In the genomic region with DNA sequence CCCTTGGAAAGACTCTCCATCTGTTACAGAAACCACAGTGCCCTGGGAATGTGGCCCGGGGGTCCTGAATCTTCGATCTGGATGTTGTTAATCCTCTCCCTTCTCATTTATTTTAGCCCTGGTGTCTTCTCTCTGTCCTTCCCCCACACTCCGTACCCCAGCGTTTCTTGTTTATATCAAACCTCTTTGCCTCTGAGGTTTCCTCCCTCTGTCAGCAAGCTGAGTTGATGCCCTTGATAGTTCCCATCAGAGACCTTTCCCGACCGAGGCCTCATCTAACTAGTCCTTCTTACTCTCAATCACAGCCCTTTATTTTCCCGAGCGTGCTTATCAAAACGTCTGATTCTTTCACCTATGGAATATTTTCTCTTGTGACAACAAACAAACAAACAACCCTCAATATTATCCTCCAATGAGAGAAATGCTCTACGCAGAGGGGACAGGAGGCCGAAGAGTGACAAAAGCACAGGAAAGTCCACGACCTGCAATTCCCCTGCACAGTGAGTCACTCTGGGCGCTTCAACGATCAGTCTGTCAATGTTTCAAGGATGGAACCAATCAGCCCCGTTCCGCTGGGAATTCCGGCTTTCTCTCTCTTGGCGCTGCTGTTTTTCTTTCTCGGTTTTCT, we compare ENCODE assay signal across 8 mouse cellular contexts. TPM values are rescaled to one million over a fixed set of nuclear protein-coding genes. Genes with fewer than 3 reads are reported as not detected.
DNase-seq lines count a peak whose midpoint lies in the region; ATAC-seq and TF ChIP-seq lines count a peak whose summit lies in the region.

No protein-coding gene starts in this region.

- H3K79me2 ChIP-seq in CH12.LX (replicated peaks; ENCODE audit: control insufficient read depth, extremely low read depth, insufficient read depth, poor library complexity, severe bottlenecking): no peaks in the 10 kb centered on the region; the same call in none of the 2 replicates

- intact Hi-C loops in left cerebral cortex, postnatal 10 days (cut with DNase I): no loop called here
- intact Hi-C loops in gastrocnemius, postnatal 14 days (cut with DNase I; ENCODE audit: low total_unique reads): no loop called here

- H3K9ac ChIP-seq in CH12.LX (ENCODE audit: insufficient read depth, low read depth): peak overlapping the region; percentile 92
- H3K9ac ChIP-seq in forebrain, embryonic 13.5 days: peak overlapping the region; percentile 74
- peak overlapping the region; percentile 89 for H3K9ac ChIP-seq in liver, embryonic 14.5 days (replicated peaks)

- TF ChIP-seq POLR2A in CH12.LX (IDR thresholded peaks at IDR 0.05; ENCODE audit: low read depth, low read length): no peak

- ATAC-seq in forebrain, embryonic 13.5 days: peak; percentile 12
- ATAC-seq in liver, embryonic 14.5 days (ENCODE audit: insufficient read depth): no peak

- H3K9me3 ChIP-seq in CH12.LX (replicated peaks; ENCODE audit: low read length): no peaks in the 10 kb centered on the region
- no peaks in the 10 kb centered on the region for H3K9me3 ChIP-seq in forebrain, embryonic 13.5 days (replicated peaks)
- no peaks in the 10 kb centered on the region for H3K9me3 ChIP-seq in liver, embryonic 14.5 days (ENCODE audit: control insufficient read depth, low read length)

- peaks cover 0 to 16% of the 10 kb centered on the region in 2 experiments for H3K36me3 ChIP-seq in CH12.LX (replicated peaks in 1 of 2; ENCODE audit: control insufficient read depth in 1 of 2, insufficient read depth in 1 of 2, low read length in 1 of 2)
- peaks cover 7% of the 10 kb centered on the region; the same call in 1 of the 2 replicates for H3K36me3 ChIP-seq in forebrain, embryonic 13.5 days (ENCODE audit: poor library complexity, severe bottlenecking)
- no peaks in the 10 kb centered on the region for H3K36me3 ChIP-seq in liver, embryonic 14.5 days (replicated peaks; ENCODE audit: control insufficient read depth, insufficient read depth, low read depth)

- WGBS in forebrain, embryonic 13.5 days: 1% methylated on average over 19 of the region's 19 CpGs
- WGBS in liver, embryonic 14.5 days (ENCODE audit: insufficient replicate concordance): 2% methylated on average over 19 of the region's 19 CpGs

- 0 out of 2 replicates have a peak, but pooled peaks have one; percentile 22 for TF ChIP-seq EP300 in CH12.LX (IDR thresholded peaks at IDR 0.05; ENCODE audit: low read length)
- no peak for TF ChIP-seq EP300 in liver, embryonic 14.5 days (IDR thresholded peaks at IDR 0.05; ENCODE audit: low read depth)

- DNase-seq in heart, adult 11 months: peak; percentile 90
- DNase-seq in heart, adult 18-20 months: no peak
- no peak for DNase-seq in CH12.LX (ENCODE audit: extremely low read depth)
- no peak for DNase-seq in liver, embryonic 14.5 days (ENCODE audit: low read depth in 3 of 3, low spot score in 3 of 3)
- no peak for DNase-seq in left cerebral cortex, postnatal 10 days (ENCODE audit: extremely low spot score in 1 of 2, low spot score in 2 of 2)
- no peak for DNase-seq in adrenal gland, postnatal 14 days
- DNase-seq in gastrocnemius, postnatal 14 days: no peak

- H3K4me1 ChIP-seq in CH12.LX (ENCODE audit: control insufficient read depth in 1 of 2, insufficient read depth in 2 of 2): peaks cover 0 to 31% of the 10 kb centered on the region in 2 experiments; a peak in 2 of 4 replicates
- H3K4me1 ChIP-seq in forebrain, embryonic 13.5 days: peaks cover 36% of the 10 kb centered on the region
- peaks cover 7 to 17% of the 10 kb centered on the region in 2 experiments for H3K4me1 ChIP-seq in liver, embryonic 14.5 days (replicated peaks; ENCODE audit: control insufficient read depth in 2 of 2, insufficient read depth in 2 of 2, low read length in 1 of 2)

- no peak for TF ChIP-seq CTCF in CH12.LX (conservative IDR thresholded peaks at IDR 0.05 in 1 of 2, IDR thresholded peaks at IDR 0.05 in 1 of 2; ENCODE audit: low read depth in 2 of 2, low read length in 2 of 2)
- TF ChIP-seq CTCF in liver, embryonic 14.5 days (IDR thresholded peaks at IDR 0.05; ENCODE audit: low read depth): no peak

- H3K4me3 ChIP-seq in CH12.LX (replicated peaks in 1 of 3; ENCODE audit: low read depth in 2 of 3, low read length in 2 of 3, poor library complexity in 1 of 3): peak overlapping the region; percentile 71 to 87 (median 79)
- peak overlapping the region; percentile 87 for H3K4me3 ChIP-seq in forebrain, embryonic 13.5 days
- H3K4me3 ChIP-seq in liver, embryonic 14.5 days (ENCODE audit: insufficient read depth in 1 of 2, low read depth in 2 of 2, low read length in 2 of 2): peak overlapping the region; percentile 77 to 88

- no peak overlapping the region for H3K27ac ChIP-seq in CH12.LX (ENCODE audit: insufficient read depth, low read depth)
- H3K27ac ChIP-seq in forebrain, embryonic 13.5 days: peak overlapping the region; percentile 90
- H3K27ac ChIP-seq in liver, embryonic 14.5 days: peak overlapping the region; percentile 88

- H3K27me3 ChIP-seq in CH12.LX (replicated peaks): peaks cover 3% of the 10 kb centered on the region
- no peaks in the 10 kb centered on the region for H3K27me3 ChIP-seq in forebrain, embryonic 13.5 days
- H3K27me3 ChIP-seq in liver, embryonic 14.5 days (ENCODE audit: control insufficient read depth, insufficient read depth, low read length): no peaks in the 10 kb centered on the region

- H3K4me2 ChIP-seq in CH12.LX (ENCODE audit: insufficient read depth, low read depth, poor library complexity, severe bottlenecking): peak overlapping the region; percentile 96
- H3K4me2 ChIP-seq in forebrain, embryonic 13.5 days: peak overlapping the region; percentile 93
- H3K4me2 ChIP-seq in liver, embryonic 14.5 days (ENCODE audit: low read depth): peak overlapping the region; percentile 97

- no peak for TF ChIP-seq RAD21 in CH12.LX (IDR thresholded peaks at IDR 0.05; ENCODE audit: low read depth, low read length)

- in situ Hi-C loops in CH12.LX (cut with MboI; ENCODE audit: low pct_ligation_motif_present, low pct_unique_long_range_greater_than_20kb, low sequenced_read_pairs): no loop called here

- dilution Hi-C loops in CH12.LX (cut with MboI; ENCODE audit: extremely low pct_ligation_motif_present, extremely low pct_unique_long_range_greater_than_20kb, low sequenced_read_pairs): no loop called here

RNA-seq across cellular contexts. Expression of a gene that starts 0.7 kb away (rescaled TPM):
- 10 to 100 TPM; 16.7 to 19.3 TPM for total RNA-seq in heart, adult 18-20 months (2021)
- 9.7 and 11.1 TPM in 2 replicates for total RNA-seq in CH12.LX (2012; rRNA removed)
- 5.1 and 7.3 TPM in 2 replicates for total RNA-seq in CH12.LX (2014; rRNA removed)
- polyA plus RNA-seq in CH12.LX (2012; ENCODE audit: insufficient read length, low read depth): 5.4 and 6.2 TPM in 2 replicates
- 6.6 and 7.9 TPM in 2 replicates for polyA plus RNA-seq in forebrain, embryonic 13.5 days (2015; fragmentation: Nextera tagmentation; extraction: Ambion mirVana)
- polyA plus RNA-seq in liver, embryonic 14.5 days (2012; rRNA removed): 3.0 and 3.4 TPM in 2 replicates
- 2.2 and 3.0 TPM in 2 replicates for polyA plus RNA-seq in liver, embryonic 14.5 days (2014; fragmentation: Nextera tagmentation; extraction: Ambion mirVana)
- 10 to 100 TPM; 21.9 to 25.5 TPM for total RNA-seq in left cerebral cortex, postnatal 10 days (2021)
- total RNA-seq in adrenal gland, postnatal 14 days (2021): 19.2 and 20.6 TPM in 2 replicates
- 10 to 100 TPM; 13.5 to 14.3 TPM for total RNA-seq in gastrocnemius, postnatal 14 days (2021)

RNA-seq across cellular contexts. Expression of a gene that starts 11.8 kb away (rescaled TPM):
- total RNA-seq in heart, adult 18-20 months (2021): 1 to 10 TPM; 5.3 to 7.0 TPM
- total RNA-seq in CH12.LX (2012; rRNA removed) (24.4 and 30.1 TPM in 2 replicates), CH12.LX (2014; rRNA removed) (20.3 and 31.3 TPM in 2 replicates)
- 13.4 and 22.6 TPM in 2 replicates for polyA plus RNA-seq in CH12.LX (2012; ENCODE audit: insufficient read length, low read depth)
- 55.1 and 57.2 TPM in 2 replicates for polyA plus RNA-seq in forebrain, embryonic 13.5 days (2015; fragmentation: Nextera tagmentation; extraction: Ambion mirVana)
- polyA plus RNA-seq in liver, embryonic 14.5 days (2012; rRNA removed): 12.0 and 18.0 TPM in 2 replicates
- 21.9 and 29.3 TPM in 2 replicates for polyA plus RNA-seq in liver, embryonic 14.5 days (2014; fragmentation: Nextera tagmentation; extraction: Ambion mirVana)
- 10 to 100 TPM; 12.0 to 12.1 TPM for total RNA-seq in left cerebral cortex, postnatal 10 days (2021)
- 12.0 and 12.3 TPM in 2 replicates for total RNA-seq in adrenal gland, postnatal 14 days (2021)
- total RNA-seq in gastrocnemius, postnatal 14 days (2021): 1 to 10 TPM; 2.9 to 4.7 TPM

RNA-seq across cellular contexts. Expression of a gene that starts 13.4 kb away (rescaled TPM):
- 1 to 10 TPM in 1 of 2 experiments, under 1 TPM in 1; 0.67 to 1.5 TPM for total RNA-seq in heart, adult 18-20 months (2021)
- total RNA-seq in CH12.LX (2012; rRNA removed) (170 and 177 TPM in 2 replicates), CH12.LX (2014; rRNA removed) (181 and 190 TPM in 2 replicates)
- 178 and 200 TPM in 2 replicates for polyA plus RNA-seq in CH12.LX (2012; ENCODE audit: insufficient read length, low read depth)
- 143 and 149 TPM in 2 replicates for polyA plus RNA-seq in forebrain, embryonic 13.5 days (2015; fragmentation: Nextera tagmentation; extraction: Ambion mirVana)
- 65.6 and 78.6 TPM in 2 replicates for polyA plus RNA-seq in liver, embryonic 14.5 days (2012; rRNA removed)
- polyA plus RNA-seq in liver, embryonic 14.5 days (2014; fragmentation: Nextera tagmentation; extraction: Ambion mirVana): 90.8 and 94.3 TPM in 2 replicates
- 1 to 10 TPM; 3.0 to 3.1 TPM for total RNA-seq in left cerebral cortex, postnatal 10 days (2021)
- total RNA-seq in adrenal gland, postnatal 14 days (2021): 17.1 and 18.8 TPM in 2 replicates
- 1 to 10 TPM; 4.2 to 4.4 TPM for total RNA-seq in gastrocnemius, postnatal 14 days (2021)

RNA-seq across cellular contexts. Expression of a gene that starts 29.4 kb away (rescaled TPM):
- total RNA-seq in heart, adult 18-20 months (2021): 10 to 100 TPM; 53.9 to 55.4 TPM
- 8.0 and 8.2 TPM in 2 replicates for total RNA-seq in CH12.LX (2012; rRNA removed)
- total RNA-seq in CH12.LX (2014; rRNA removed): 1.3 and 1.4 TPM in 2 replicates
- 26.0 and 26.7 TPM in 2 replicates for polyA plus RNA-seq in CH12.LX (2012; ENCODE audit: insufficient read length, low read depth)
- polyA plus RNA-seq in forebrain, embryonic 13.5 days (2015; fragmentation: Nextera tagmentation; extraction: Ambion mirVana): 110 and 124 TPM in 2 replicates
- 23.0 and 23.1 TPM in 2 replicates for polyA plus RNA-seq in liver, embryonic 14.5 days (2012; rRNA removed)
- 11.4 and 12.6 TPM in 2 replicates for polyA plus RNA-seq in liver, embryonic 14.5 days (2014; fragmentation: Nextera tagmentation; extraction: Ambion mirVana)
- 1,000 to 10,000 TPM; 1,124 to 1,163 TPM for total RNA-seq in left cerebral cortex, postnatal 10 days (2021)
- 111 and 139 TPM in 2 replicates for total RNA-seq in adrenal gland, postnatal 14 days (2021)
- total RNA-seq in gastrocnemius, postnatal 14 days (2021): 10 to 100 TPM; 37.9 to 39.7 TPM

RNA-seq across cellular contexts. Expression of a gene that starts 36.2 kb away (rescaled TPM):
- total RNA-seq in heart, adult 18-20 months (2021): 10 to 100 TPM; 38.8 to 48.5 TPM
- 11.5 and 11.8 TPM in 2 replicates for total RNA-seq in CH12.LX (2012; rRNA removed)
- 2.8 and 3.2 TPM in 2 replicates for total RNA-seq in CH12.LX (2014; rRNA removed)
- 37.9 and 38.3 TPM in 2 replicates for polyA plus RNA-seq in CH12.LX (2012; ENCODE audit: insufficient read length, low read depth)
- 6.0 and 6.4 TPM in 2 replicates for polyA plus RNA-seq in forebrain, embryonic 13.5 days (2015; fragmentation: Nextera tagmentation; extraction: Ambion mirVana)
- 1.8 and 1.9 TPM in 2 replicates for polyA plus RNA-seq in liver, embryonic 14.5 days (2012; rRNA removed)
- polyA plus RNA-seq in liver, embryonic 14.5 days (2014; fragmentation: Nextera tagmentation; extraction: Ambion mirVana): 3.0 and 4.2 TPM in 2 replicates
- total RNA-seq in left cerebral cortex, postnatal 10 days (2021): 10 to 100 TPM; 71.2 to 83.9 TPM
- total RNA-seq in adrenal gland, postnatal 14 days (2021): 116 and 118 TPM in 2 replicates
- total RNA-seq in gastrocnemius, postnatal 14 days (2021): 10 to 100 TPM; 22.1 to 77.5 TPM
